Mouse (Mus musculus): ENCODE data around the gene Gdap1l1.

DNA sequence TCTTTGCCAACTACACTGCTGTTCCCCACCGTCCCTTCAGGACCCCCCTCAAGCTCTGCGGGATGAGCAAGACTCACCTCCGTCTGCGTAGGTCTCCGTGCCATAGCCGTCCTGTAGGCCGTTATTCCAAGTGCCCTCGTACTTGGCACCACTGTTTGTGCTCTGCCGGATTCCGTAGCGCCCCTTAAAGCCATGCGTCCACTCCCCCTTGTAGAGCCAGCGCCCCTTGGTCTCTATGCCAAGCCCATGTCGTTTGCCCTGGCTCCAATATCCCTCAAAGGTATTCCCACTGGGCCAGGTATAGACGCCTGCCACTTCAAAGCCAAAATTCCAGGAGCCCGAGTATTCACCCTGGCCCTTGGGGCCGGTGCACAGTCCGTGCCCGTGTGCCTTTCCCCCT is 41.2 kb upstream of the Gdap1l1 start:
- TF ChIP-seq CTCF (IDR thresholded peaks at IDR 0.05), result no peak
- TF ChIP-seq POLR2A (IDR thresholded peaks at IDR 0.05; ENCODE audit: insufficient read depth, low read depth, low read length), result peak; percentile 26; the same call in 1 of the 2 replicates

All from heart, adult 2 months (tissue).